Mouse (Mus musculus) thymus, postnatal 25 days (tissue): ENCODE results near the gene Itprid2.

Experiments used
- DNase-seq: peaks from one replicate; pipeline ENCODE4 v3.0.0; 2022

Itprid2 gene

GRCm38 (mm10) chr2:79715925-79716324 lies 80.8 kb downstream of the Itprid2 start:
- no peak for DNase-seq

- DNase-seq, result no peak
These were observed 82.7 kb downstream of the Itprid2 start for GRCm38 (mm10) chr2:79717846-79718245.

- no peak for DNase-seq
These were observed 87.3 kb downstream of the Itprid2 start for GRCm38 (mm10) chr2:79722415-79722814.
